Mouse (Mus musculus): Measurements from ENCODE around the gene Ube2q2.
"Not testable (repeated sequence)": the region's sequence is repeated elsewhere in the genome, so short reads cannot be mapped to it uniquely, and the experiment has no call there.

Gene Ube2q2

GRCm38 (mm10) chr9:55243280-55243679 is 94.6 kb downstream of the Ube2q2 start:
- DNase-seq, result no peak

DNA sequence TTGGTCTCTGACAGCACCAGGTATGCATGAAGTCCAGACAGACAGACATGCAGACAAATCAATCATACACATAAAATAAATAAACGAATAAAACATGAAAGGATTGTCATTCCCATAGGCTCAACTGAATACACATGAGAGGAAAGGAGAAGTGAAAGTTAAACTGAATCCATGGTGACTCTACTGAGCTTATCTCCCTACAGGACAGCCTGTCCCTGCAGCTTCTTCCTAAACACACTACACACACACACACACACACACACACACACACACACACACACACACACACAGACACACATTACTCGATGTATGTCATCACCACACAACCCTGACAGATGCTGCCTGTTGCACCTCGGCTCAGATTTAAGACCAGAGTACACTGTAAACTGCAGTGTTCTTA is 95.4 kb downstream of the Ube2q2 start:
- no peak for DNase-seq

DNA sequence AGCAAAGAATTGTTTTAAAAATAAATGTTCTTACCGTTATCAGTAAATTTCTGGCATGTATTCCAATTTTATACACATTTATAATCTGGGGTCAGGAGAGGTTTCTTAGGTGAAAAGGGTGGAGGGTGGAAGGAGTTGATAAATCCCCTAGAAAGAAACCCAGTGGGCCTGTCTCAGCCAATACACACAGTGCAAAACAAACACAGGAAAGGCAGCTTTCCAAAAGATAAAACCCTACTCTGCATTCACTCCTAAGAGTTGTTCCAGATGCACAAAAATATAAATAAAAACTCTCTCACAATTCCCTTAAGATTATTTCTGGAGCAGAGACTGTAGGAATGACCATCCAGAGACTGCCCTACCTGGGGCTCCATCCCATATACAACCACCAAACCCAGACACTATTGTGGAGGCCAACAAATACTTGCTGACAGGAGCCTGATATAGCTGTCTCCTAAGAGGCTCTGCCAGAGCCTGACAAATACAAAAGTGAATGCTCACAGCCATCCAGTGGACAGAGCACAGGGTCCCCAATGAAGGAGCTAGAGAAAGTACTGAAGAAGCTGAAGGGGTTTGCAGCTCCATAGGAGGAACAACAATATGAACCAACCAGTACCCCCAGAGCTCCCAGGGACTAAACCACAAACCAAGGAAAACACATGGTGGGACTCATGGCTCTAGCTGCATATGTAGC is 96.5 kb downstream of the Ube2q2 start:
- DNase-seq, result not testable (repeated sequence)

- DNase-seq, result no peak
Measured at GRCm38 (mm10) chr9:55246440-55246839, 97.8 kb downstream of the Ube2q2 start.

DNA sequence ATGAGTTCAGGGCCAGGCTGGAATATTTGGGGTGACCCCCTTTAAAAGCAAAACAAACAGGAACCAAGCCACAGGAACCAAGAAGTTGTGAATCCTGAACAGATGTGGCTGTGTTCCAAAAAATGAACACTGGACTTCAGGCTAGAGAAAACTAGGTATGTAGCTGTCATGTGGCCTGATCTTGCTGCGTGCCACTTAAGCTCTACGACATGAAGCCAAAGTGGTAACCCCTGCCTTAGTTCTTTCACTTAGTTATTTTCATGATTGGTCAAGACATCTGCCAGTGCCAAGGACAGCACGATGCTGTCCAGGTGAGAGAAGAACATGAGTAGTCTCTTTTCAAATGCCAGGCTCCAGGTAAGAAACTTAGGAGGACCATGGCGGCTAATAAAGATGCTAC is 98.3 kb downstream of the Ube2q2 start:
- no peak for DNase-seq

DNA sequence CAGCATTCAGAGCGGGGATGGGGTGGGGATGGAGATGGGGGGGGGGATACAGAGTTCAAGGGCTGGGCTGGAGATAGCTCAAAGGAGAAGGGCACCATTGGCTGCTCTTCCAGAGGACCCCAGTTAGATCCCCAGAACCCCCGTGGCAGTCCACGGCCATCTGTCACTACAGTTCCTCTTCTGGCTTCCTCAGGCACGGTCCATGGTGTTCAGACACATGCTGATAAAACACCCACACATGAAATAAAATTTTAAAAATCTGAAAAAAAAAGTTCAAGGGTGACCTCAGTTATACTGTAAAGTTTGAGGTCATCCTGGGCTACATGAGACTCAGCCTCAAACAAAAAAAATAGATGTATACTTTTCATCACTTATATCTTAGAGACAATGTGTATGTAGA is 99.8 kb downstream of the Ube2q2 start:
- DNase-seq, result no peak

DNA sequence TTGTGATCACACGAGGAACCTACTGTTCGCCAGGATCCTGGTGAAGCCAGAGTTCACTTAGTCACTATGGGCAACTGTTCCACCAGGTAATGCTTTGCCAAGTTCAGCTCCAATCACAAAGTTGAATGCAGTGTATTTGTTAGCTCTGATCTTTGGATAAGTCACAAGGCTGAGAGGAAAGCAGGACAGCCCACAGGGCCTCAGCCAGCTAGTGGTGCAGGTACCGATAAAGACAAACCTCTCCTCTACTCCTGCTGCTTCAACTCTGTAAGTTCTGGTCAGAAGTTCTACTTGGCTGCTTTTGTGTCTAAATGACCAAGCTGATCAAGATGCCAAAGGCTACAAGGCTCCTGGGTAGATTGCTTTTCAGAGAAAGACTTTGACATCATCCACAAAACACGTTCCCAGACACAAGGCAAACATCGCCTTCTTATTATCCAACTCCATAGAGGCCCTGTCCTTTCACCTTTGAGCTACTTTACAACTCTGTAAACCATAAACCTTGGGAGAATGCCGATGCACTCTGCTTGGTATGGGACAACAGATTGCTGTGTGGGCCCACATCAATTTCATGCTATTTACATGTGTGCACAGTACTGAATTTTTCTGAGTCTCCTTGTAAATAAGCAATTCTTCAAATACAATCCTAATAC is 102.1 kb downstream of the Ube2q2 start:
- no peak for DNase-seq

- not testable (repeated sequence) for DNase-seq
Measured at GRCm38 (mm10) chr9:55252097-55252496, 103.4 kb downstream of the Ube2q2 start.

GRCm38 (mm10) chr9:55253849-55254248 is 105.2 kb downstream of the Ube2q2 start:
- no peak for DNase-seq

- no peak for DNase-seq
Measured at GRCm38 (mm10) chr9:55255056-55255455, 106.4 kb downstream of the Ube2q2 start.

- no peak for DNase-seq
Measured at GRCm38 (mm10) chr9:55255604-55256003, 107.0 kb downstream of the Ube2q2 start.

DNA sequence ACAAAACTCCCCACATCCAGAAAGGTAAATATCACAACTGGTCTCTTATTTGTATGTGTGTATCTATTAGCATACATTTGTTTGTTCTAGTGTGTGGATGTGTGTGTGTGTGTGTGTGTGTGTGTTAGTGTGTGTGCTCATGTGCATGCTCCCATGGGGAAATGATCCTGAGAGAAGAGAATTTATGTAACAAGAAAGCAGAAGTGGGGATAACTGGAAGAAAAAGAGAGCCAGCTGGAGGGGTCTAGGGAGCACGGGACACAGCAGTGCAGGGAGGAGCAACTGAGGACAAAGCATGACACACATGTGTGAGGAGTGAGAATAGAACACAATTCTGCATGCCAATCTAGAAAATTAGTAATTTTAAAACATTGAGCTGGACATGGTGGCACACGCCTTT is 108.5 kb downstream of the Ube2q2 start:
- no peak for DNase-seq

Measured in cerebellum, adult 9-10 months (tissue).